Mouse (Mus musculus): ENCODE results near the gene Pagr1a.

The Pagr1a gene

DNA sequence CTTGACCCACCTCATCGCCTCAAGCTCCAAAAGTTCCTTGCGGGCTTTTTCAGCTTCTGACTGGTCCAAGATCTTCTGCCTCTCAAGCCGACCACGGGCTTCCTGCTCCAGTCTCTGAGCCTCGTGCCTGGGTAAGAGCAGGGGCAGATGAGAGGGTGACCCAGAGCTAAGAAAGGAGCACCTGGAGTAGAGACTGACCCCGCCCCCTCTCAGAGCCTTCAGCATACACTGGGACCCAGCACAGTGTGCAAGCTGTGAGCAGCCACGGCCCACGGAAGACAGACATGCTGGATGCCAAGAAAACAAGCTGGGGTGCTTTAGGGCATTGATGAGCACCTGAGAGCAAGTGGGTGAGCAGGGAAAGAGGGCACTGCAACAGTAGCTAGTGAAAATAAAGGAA lies 28.3 kb downstream of the Pagr1a start:
- DNase-seq: no peak

DNA sequence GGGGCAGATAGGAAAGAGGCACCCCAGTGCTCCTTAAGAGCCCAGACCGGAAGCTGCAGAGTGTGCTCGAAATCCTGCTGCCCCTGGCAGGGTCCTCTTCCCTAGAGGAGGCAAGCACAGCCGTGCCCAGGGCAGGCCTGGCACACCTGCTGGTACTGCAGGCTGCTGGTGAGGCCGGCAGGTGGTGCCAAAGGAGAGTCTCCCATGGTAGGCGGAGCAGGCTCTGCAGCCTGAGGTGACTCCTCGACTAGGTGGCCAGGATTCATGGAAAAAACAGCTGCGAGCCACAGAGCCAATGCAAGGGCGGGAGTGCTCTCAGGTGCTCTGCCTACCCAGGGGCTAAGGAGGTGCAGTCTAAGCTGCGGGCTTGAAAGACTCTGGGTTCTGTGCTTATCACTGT lies 30.8 kb downstream of the Pagr1a start:
- peak; percentile 39 for DNase-seq

DNA sequence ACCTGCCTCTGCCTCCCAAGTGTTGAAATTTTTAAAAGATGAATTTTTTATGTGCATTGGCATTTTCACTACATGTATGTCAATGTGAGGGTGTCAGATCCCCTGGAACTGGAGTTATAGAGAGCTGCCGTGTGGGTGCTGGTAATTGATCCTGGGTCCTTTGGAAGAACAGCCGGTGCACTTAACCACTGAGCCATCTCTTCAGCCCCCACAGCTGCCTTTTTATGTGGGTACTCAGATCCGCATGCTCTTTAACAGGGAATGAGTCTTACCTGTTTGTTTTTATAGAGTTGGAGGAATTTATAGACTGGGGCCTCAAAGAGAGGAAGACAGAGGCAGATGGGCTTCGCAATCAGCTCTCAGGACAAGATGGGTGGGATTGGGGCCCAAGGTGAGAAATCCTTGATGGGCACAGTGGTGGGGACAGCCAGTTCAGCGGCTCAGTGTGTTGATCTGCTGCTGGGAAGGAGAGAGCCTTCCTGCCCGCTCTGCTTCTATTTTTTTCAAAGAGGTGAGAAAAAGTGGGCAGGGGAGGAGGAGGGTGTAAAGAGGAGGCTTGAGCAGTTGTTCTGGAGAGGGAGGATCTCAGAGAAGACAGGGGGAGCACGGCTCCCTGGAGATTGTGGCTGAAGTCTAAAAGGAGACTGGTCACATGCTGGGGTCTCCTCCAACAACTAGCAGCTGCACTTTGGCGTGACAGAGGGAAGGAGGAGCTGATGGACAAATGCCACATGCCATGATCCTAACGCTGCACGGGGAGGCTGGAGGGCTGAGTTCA lies 32.3 kb downstream of the Pagr1a start:
- no peak for DNase-seq

DNA sequence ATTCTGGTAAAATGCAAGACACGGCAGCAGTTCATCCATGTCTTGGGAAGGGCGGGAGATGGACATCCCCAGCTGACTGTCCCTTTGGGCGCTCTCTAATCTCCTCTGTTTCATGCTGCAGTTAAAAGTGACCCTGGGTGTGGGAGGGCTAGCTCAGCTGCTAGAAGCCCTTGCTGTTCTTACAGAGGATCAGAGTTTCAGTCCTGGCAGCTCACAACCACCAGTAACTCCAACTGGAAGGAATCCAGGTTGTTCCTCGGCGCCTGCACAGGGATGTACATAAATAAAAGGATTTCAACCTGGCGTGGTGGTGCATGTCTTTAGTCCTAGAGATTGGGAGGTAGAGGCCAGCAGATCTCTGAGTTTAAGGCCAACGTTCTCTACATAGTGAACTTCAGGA lies 34.0 kb downstream of the Pagr1a start:
- no peak for DNase-seq

DNA sequence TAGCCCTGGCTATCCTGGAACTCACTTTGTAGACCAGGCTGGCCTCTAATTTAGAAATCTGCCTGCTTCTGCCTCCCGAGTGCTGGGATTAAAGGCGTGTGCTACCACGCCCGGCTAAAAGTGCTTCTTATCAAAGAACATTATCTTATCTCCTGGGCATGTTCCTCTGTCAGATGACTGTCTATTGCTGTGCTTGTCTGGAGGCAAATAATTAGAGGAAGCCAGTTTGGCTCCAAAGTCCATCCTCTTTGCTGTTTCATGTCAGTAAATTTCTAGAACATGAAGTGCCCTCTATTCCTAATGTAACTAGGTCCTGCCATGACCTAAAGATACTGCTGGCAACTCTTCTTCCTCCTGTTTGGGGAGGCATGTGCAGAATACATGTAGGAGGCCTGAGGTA lies 35.1 kb downstream of the Pagr1a start:
- DNase-seq: no peak

DNA sequence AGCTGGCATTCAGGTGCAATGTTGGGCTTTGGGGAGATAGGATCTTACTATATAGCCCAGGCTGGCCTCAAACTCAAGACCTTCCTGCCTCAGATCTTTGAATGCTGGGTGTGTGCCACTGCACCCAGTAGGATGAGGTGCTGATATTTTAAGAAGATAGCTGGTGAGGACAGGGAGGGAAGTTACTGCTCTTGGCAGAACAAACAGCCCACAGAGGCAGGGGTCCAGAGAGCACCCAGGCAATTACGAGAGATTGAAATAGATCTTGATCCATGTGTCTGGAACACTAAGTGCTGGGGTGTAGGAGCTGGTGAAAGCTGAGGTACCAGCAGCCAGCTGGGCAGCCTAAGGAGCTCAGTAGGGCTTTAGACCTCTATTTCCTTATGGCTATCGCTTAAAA lies 35.6 kb downstream of the Pagr1a start:
- DNase-seq: no peak

DNA sequence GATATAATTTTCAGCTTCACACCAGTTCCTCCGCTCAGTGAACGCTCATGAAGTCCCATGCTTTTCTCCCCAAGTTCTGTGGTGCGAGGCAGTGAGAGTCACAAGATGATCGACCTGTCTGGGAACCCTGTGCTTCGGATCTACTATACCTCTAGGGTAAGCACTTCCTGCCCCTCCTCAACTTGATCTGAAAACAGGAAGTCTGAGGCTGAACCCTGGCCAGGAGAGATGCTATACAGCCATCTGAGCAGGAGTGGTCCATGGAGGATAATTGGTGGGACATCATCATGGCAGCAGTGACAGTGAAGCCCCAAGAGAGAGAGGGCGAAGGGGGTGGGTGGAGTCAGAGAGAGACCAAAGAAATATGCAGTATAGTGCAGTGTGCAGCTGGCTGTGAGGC lies 38.3 kb downstream of the Pagr1a start:
- DNase-seq: no peak

DNA sequence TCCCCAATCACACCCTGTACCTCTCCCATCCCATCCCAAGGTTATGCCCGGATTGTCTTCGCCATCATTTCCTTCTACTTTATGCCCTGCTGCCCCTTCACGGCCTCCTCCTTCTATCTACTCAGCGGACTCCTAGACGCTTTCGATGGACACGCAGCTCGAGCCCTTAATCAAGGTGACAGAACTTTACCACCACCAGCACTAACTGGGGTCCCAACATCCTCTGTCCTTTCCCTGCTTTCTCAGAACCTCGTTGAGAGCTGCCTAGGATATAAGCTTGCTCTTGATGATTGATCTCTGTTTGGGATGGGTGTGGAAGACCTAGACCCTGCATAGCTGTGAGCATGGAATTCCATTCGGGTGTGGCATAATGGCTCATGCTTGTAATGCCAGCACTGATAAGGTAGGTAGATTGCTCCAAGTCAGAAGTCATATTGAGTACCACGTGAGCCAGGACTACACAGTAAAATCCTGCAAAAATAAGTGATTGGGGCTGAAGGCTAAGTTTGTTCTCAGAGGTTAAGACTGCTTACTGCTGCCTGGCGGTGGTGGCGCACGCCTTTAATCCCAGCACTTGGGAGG lies 40.2 kb downstream of the Pagr1a start:
- DNase-seq: no peak

DNA sequence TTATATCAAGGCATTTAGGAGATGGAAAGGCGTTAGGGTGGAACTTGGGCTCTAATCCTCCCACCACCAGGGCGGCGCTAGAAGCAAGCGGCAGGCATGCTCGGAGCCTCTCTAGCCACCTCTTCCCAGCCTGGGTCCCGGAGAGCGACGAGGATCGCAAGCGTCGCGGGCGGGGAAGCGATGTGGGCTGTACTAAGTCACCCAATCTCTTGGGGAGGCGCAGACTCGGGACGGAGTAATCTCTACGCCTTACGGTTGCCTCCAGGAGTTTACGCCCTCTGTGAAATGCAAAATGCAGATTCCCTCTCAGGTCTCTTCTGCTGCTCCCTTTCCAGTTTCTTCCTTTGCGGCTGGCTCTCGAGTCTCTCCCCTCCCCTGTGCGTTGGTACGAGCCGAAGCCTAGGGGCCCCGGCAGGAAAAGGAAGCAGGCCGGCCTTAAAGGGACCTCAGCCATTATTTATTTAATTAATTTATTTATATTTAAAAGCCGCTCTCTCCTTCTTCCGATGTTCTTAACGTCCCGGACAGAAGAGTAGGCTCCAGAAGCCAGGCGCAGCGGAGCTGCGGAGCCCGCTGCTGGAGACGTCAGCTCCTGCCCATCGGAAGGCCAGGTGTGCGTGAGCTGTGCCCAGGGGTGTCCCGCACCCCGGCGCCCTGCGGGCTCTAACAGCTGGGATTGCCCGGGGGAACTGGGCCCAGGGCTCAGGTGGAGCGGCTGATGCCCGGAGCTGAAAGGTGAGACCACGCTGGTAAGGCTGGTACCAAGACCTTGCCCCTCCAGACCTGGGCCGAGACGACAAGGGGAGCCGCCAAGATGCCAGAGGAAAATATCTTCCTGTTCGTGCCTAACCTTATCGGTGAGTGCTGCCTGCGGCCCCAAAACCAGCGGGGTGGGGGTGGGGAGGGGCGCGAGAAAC lies 40.9 kb downstream of the Pagr1a start, which contains the start of gene Cdiptos:
Gene Cdiptos (minus strand): TSS at position 149 of the 917 bp plus-strand sequence.
- DNase-seq: peak; percentile 96

DNA sequence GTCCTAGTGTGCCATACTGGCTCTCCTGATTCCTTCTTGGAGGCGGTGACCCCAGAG lies 41.4 kb downstream of the Pagr1a start, which contains the start of gene Cdipt:
Gene Cdipt (plus strand): TSS at position 22 of the 57 bp plus-strand sequence.
- DNase-seq: no peak

DNA sequence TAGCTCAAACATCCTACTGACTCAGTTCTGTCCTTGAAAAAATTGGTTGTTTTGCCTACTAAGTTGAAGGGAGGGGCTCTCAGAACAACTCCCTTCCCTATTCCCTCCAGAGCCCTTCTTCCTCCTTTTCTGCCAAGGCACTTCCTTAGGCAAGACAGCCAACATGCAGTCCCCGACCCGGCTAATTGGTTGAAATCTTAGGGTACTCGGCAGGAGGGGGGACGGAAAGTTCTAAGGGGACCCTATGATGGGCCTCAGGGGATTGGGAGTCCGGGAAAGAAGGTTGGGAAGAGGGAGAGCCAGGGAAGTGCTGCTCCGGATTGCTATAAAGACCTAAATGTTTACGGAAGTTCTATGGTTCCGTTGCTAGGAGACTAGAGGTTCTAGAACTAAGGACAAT lies 41.7 kb downstream of the Pagr1a start:
- DNase-seq: no peak

DNA sequence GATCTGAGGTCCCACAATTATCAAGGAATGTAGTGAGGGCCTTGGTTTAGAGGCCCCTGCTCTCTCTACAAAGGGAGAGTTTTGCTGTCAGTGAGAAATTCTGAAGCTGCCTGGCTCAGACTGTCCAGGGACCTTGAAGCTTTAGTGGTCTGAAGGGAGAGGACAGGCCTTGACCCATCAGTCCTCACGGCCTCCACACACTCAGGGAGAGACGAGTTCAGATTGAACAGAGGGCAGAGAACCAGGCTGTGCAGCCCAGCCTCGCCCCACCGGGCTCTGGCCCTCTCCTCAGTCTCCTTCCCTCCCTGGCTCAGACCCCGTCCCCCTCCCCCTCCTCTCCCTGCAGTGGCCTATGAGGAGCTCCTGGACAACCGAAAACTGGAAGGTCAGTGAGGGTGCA lies 49.8 kb downstream of the Pagr1a start:
- DNase-seq: no peak

DNA sequence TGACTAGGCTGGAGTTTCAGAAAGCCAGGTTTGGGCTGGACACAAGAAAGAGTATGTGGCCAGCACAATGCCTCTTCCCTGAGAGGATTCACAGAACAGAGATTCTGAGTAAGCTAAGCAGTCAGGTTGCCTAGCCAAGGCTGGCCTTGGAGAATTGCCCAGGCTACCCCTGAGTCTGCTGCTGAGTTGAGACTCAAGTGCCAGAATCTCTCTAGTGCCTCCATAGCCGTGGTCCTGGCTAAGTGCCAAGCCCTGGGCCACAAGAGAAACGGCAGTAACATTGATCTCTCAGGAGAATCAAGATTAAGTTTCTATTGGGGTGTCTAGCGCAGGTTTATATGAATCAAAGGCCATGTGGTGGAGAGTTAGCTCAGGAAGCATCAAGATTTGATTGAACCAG lies 51.6 kb downstream of the Pagr1a start:
- DNase-seq: no peak
